Mouse (Mus musculus) kidney, postnatal 36 days (tissue): ENCODE data around the gene Dapk2.

Experiments used
- DNase-seq, 2 experiments: peaks; one replicate each; pipeline ENCODE4 v3.0.0; 2021 to 2022; ENCODE audit warnings: mixed read lengths in 2 of 2

Gene Dapk2

DNA sequence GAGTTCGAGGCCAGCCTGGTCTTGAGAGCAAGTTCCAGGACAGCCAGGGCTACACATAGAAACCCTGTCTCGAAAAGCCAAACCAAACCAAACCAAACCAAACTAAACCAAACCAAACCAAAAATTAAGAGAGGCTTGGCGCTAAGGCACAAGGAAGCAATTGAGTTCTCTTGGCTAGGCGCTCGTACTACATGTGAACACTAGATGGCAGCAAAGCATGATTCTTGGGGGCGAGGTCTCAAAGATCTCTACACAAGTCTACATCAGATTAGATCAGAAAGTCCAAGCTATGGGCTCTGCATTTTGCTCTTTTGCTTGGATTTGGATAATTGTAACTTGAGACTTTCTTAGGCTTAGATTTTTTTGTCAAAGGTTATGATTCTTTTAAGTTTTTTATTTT lies 13.8 kb upstream of the Dapk2 start:
- peak; percentile 69 to 80 for DNase-seq

DNA sequence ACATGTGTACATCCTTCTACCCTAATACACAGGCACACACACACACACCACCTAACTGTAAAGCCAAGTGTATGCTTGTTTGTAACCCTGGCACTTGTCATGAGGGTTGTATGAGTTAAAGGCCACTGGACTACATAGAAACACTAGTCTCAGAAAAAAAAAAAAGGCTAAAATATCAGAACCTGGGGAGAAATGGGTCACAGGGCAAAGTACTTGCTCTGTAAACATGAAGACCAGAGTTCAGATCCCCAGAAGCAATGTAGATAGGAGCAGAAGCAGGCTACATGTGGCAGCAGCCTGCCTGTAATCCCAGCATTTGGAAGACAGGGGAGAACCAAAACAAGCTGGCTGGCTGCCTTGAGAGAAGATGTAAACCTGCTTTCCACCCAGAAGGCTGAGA lies 11.9 kb upstream of the Dapk2 start:
- DNase-seq = no peak

DNA sequence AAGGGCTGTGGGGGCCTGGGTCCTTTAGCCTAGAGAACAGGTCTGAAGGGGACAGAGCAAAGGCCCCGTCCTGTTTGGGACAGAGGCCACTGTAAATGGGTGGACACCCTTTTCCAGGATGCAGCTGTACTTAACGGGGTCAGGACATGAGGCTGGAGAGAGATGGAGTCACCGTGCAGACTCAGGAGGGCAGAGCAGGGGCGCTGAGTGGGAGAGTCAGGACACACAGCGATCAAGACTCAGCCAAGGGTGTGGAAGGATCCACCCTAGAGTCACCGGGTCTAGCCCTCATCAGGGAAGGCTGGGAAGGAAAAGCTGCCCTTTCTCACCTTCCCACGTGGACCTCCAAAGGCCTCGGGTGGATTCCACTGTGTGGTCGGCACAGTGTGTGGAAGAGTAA lies 6.0 kb upstream of the Dapk2 start:
- DNase-seq = no peak

DNA sequence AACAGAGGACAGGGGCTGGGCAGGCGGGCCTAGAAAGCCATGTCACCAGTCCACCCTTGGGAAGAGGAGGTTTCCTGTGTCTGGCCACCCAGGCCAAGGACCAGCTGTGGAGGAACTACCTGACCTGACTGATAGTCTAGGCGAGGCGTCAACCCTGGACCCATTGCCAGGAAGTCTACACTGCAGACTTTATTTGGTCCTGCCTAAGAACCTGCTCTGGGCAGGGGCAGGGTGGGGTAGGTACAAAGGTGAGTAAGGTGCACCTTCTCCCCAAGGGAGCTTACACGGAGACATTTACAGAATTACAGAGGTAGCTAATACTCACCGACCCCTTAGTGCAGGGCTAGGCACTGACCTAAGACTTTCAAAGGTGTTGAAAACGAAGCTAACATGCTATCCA lies 4.4 kb upstream of the Dapk2 start:
- DNase-seq = no peak

DNA sequence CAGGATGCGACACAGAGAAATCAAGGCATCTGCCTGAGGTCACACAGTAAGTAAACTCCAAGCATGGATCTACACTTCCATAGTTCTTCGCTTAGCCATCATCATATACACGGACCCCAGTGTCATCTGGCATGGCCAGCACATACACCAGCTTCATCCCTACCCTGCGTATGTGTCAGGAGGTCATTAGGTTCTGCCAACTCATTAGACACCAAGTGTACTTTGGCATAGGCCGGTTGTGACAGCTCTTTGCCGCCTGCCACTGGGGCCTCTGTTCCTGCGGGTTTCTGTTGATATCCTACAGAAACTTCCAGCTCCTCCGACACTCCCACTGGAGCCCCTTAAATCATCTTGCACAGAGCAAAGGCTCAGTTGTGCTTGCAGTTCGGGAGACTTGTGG lies 4.0 kb upstream of the Dapk2 start:
- no peak for DNase-seq

DNA sequence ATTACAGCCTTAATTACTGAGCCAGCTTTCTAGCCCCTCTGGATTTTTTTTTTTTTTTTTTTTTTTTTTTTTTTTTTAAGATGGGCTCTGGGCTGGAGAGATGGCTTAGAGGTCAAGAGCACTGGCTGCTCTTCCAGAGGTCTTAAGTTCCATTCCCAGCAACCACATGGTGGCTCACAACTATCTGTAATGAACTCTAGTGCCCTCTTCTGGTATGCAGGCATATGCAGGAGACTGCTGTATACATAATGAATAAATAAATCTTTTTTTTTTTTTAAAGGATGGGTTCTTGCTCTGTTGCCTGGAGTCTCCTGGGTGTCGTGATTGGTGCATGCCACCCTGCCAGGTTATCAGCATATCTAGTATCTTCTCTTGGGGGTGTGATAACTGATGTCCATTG lies 2.5 kb upstream of the Dapk2 start:
- no peak for DNase-seq

DNA sequence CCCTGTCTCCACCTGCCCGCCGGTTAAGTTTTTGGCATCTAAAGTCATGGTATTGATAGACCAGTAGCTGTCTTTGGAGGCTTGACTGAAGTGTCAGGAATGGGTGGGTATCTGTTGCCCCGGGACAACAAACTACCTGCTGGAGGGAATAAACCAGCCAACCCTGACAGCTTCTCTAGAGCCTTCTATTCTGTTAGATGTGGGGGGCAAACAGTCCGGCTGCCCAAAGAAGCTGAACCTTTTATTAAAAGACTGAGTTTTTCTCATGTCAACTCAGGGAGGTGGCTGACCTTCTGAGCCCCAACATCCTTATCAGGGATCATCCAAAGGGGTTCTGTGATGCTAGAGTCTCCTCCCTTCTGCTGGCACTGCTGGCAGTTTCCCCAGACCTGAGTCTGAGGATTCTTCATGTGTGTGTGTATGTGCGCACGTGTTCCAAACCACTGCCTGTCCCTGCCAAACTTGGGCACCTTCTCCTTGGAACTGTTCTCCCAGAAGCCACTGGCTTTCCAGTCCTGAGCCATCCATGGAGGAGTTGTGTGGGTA lies 935 bp downstream of the Dapk2 start:
- DNase-seq = no peak

DNA sequence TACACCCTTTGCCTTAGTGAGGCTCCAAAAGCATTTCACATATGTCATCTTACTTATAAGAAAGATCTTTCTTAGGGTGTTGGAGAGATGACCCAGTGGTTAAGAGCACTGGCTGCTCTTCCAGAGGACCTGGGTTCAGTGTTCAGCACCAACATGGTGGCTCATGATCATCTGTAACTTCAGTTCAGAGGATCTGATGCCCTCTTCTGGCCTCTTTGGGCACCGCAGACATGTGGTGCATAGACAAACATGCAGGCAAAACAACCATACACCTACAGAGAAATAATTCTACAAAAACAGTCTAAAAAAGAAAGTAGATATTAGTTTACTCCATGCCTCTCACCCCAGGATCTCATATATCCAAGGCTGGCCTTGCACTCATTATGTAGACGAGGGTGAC lies 2.1 kb downstream of the Dapk2 start:
- DNase-seq = no peak

DNA sequence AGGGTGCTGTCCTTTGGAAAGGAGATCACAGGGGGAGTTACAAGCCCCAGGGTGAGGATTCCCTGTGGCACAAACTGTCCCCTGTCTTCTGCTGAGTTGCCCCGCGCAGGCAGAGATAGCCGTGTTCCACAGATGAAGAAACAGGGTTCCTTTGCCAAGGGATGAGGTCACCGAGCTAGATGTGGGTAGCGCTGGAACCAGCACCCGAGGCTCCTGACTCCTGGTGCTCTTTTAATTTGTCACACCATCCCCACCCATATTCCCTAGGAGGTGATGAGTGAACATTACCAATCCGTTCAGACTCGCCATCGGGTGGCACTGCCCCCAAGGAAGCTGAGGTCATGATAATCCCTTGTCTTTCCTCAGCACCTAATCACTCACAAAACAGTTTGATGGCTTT lies 5.0 kb downstream of the Dapk2 start:
- no peak for DNase-seq

DNA sequence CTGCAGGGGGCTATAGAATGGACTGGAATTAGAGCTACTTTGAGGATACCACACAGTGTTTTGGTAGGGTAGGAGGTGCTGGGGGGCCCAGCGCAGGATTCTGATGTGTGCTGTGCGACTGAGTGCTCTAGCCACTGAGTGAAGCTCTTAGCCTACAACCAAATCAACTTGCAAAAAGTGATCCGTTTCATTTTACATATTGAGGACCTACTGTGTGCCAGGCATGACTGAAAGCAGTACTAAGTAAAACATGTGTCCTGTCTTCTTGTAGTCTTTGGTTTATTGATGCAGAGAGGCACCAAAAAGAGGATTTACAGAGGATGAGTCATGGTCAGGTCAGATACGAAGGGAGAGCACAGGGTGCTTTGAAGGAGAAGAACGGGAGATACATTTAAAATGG lies 9.2 kb downstream of the Dapk2 start:
- DNase-seq = no peak

DNA sequence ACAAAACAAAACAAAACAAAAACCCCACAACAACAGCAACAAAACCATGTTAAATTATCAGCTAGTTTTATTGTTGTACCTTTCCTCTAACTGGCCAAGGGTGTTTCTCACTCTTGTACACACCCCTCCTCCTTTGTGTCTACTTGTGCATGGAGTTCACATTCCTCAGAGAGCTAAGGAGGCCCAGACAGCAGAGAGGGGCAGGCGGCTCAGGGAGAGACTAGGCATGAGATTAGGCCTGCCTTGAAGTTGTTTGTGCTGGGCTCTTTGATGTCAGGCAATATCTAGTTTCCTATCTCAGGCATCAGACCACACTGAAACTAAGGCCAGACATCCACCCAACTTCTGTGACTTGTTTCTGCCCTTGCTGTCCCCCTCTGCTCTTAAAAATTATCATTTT lies 10.2 kb downstream of the Dapk2 start:
- DNase-seq = no peak

DNA sequence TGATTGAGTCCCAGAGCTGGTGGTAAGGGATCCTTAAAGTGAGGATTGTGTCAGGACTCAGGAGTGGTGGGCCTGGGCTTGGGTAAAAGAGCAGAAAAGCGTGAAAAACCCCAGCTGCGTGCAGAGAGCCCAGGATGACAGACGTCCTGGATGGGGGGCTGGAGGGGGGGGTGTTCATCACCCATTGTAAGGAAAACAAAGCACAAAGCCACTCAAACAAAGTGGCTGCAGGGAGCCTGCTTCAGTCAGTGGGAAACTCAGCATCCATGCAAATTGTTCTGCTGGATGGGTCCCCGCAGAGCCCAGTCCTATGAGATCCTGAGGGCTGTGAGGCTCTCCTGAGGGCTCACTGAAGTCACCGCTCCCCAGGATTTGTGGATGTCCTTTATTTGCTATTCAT lies 12.5 kb downstream of the Dapk2 start:
- DNase-seq = no peak

DNA sequence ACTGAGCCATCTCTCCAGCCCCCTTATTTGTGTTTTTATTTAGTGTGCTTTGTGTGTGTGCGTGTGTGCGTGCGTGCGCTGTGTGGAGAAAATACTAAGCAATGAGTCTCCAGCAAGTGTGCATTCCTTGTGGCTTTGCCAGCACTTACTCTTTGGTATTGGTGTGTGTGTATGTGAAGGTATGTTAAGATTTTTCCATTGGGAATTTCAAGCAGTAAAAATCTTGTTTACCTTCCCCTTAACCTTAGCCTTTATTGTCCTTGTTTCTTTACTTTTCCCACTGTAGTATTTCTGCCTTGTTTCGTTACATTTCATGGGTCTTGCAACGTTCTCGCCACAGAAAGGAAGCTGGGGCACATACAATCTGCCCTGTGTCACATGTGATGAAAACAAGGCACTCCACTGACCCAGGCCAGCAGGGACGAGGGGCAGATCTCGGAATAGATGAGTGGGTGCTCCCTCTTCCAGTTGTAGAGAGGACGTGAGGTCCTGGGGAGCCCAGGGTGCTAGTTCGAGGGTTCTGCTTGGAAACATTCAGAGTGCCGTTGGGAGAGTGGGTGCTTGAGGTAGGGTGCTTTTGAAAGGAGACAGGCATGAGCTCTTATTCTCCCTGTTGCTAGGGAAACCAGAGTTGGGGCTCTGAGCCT lies 13.4 kb downstream of the Dapk2 start:
- DNase-seq = no peak

DNA sequence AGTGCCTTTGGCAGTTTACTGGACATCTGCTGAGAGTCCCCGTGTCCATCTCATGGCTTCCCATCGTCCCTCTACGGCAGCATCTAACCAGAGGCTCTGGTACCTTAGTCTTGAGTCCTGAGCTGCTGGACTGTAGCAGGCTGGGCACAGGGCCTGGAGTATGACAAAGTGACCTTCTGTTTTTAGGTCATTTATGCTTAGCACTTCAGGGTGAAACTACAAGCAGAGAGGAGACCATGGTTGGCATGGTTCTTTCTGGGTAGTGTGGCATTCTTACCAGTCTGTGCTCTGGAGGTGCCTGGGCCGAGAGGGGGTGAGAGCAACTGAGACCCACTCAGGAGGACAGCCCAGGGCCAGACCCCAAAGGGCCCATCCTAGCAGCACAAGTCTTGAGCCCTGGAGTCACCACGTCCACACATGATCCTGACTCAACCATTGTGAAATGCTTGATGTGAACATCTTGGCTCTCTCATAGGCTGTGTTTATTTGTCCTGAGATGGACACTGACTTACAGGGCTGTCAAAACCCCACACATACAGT lies 15.4 kb downstream of the Dapk2 start:
- DNase-seq = no peak

DNA sequence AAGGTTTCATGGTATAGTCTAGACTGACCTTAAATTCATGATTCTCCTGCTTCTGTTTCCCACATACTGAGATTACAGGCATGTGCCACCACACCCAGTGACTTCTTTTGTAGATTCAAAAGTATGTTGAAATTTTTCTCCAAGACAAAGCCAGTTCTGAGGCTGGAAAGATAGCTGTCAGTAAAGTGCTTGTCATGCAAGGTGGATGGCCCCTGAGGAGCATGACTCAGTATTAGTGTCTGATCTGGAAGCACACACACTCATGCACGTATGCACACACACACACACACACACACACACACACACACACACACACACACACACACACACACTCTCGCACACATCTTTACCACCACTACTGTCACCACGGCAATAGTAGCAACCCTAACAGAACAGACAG lies 17.0 kb downstream of the Dapk2 start:
- no peak for DNase-seq

DNA sequence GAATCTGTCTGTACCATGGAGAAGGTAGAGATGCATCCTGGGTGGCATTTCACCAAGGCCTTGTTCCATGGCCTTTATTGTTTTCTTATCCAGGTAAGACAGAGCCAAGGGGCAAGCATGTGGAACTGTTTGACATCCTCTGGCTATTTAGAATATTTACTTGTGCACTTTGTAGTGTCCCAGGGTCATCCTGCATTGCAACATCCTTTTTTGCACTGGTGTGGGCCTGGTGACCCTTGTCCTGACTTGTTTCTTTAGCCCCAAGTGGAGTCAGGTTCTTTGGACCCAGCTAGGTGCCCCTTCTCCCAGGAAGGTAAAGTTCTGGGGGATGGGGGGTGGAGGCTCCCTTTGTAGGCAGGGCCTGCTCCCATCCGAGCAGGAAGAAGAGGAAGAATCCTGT lies 20.0 kb downstream of the Dapk2 start:
- DNase-seq = peak in 1 of 2 experiments; percentile 59

DNA sequence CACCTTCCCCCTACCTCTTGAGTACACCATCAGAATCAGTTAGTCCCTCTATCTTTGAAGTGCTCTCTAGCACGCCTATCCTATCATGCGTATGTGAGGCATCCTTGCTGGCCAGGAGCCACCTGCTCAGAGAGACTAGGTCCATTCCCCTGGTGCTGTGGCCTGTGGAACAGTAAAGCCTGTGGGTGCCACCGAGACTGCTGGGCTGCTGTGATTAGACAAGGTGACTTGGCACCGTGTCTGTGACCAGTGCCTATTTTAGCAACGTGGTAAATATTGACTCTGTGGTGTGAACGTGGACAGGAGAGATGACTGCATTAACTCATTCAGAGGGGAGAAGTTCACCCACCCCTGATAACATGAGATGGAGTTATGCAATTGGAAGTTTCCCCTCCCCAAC lies 21.8 kb downstream of the Dapk2 start:
- DNase-seq = peak in 1 of 2 experiments; percentile 39

DNA sequence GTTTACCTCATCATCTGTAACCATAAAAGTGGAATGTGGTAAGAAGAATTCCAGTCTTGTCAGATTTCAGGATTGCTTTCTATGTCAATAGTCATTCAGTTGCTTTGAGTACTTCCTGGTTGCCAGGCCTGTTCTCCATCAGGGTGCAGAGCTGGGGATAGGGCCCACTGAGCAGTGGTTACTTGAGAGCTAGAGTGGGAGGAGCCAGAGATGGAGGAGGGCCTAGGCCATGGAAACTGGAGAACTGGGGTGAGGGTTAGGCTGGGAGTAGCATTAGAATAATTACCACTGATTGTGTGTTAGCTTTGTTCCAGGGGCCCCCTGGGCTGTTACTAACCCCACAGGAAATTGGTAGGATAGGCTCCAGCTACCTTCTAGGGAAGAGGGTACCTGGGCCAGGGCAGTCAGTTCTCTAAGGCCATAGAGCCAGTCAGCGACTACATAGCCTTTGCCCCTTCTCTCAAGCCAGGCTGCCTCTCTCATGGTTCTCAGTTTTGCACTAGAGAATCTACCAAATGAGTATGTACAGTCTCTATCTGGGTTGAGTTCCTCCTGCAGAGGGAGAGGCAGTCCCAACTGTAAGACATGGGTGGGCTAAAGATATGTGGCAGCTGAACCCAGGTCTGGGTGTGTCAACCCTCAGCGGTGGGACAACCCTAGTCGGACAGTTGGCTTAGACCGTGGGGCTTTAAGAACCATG lies 23.3 kb downstream of the Dapk2 start:
- DNase-seq = no peak

DNA sequence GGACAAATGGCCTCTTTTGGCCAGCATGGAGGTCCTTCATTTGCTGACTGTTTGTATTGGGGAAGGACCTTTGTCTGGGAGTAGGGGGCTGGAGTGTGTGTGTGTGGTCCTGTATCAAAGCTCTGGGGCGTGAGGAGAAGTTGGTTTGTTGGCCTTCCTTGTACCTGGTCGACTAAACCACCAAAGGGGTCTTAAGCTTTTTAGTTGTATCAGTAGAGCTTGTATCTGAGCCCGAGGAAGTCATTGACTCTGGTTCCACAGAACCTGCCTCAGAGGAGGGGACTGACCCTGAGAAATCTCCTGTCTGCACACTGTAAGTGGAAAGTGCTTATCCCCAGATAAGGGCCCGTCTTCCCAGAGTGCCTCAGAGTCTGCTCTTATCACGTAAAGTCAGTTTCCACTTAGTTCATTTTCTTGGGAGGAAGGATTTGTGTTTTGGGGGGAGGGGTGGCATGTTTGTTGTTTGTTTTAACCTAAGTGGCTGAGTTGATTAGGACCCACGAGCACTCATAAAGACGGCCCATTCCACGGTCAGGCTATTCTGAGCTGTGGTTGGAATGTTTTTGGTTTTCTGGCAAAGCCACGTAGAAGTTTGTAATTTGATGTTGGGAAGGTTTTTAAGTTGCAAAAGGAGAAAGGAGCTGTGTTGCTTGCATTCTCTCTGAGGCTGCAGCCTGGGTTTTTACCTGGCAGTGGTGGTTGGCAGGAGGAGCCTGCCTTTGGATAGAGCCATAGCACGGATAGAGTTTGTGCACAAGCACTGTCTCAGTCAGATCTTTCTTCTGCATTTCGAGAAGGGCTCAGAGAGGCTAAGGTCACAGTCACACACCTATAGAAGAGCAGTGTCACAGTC lies 24.0 kb downstream of the Dapk2 start:
- DNase-seq = no peak

DNA sequence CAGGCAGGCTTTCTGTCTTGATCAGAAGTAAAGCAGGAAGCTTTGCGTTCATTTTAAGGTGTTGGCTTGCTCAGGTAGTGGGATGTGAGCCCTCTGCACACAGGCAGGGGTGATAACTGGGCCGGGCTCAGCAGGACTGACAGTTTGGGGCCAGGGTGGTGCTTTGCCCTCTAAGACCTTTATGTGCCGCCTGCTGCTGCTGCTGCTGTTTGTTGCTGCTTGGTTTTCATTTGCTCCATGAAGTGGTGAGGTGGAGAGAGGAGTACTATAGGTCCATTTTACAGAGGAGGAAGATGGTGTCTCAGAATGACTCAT lies 24.6 kb downstream of the Dapk2 start:
- DNase-seq = no peak

DNA sequence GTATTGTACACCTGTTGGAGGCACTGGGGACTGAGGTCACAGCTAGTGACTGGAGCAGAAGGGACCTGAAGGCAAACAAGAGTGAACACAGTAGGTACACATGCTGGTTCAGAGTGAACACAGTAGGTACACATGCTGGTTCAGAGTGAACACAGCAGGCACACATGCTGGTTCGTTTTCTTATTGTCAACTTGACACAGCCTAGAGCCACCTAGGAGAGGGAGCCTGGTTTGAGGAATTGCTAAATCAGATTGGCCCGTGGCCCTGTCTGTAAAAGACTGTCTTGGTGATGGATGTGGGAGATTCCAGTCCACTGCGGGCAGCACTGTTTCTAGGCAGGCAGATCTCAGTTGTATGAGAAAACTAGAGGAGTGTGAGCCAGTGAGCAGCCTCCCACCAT lies 25.0 kb downstream of the Dapk2 start:
- DNase-seq = no peak

DNA sequence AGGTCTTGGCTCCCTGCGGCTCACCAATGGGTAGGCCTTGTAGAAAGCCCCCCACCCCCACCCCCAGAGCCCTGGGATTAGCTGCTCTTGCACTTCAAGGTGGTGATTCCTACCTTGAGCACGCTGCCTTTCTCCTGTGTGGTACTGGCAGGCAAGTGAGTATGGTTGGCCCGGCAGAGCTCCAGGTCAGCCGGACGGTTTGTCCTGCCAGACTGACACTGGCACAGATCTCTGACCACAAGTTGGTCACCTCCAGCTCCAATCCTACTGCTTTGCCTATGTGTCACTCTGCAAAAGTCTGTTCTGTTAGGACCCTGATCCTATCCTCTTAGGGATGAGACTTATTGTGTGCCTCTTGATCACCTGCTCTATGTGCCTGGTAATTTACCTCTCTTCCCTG lies 26.5 kb downstream of the Dapk2 start:
- no peak for DNase-seq

DNA sequence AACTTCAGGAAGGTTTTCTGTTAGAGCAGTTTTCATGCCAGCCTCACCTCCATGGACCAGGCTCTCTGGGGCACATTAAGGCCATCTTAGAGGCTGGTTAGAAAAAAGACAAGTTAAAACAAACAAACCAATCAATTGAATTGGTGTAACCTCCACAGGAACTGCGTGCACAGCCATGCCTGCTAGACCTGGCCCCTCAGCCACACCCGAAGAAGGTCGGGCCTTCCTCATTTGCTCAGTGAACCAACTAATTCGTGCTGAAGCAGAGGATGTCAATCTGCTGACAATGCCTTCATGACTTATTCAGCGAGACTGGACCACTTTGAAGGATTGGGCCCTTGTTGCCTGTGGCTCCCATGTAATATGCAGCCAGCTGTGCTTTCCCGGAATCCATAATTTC lies 28.4 kb downstream of the Dapk2 start:
- DNase-seq = no peak

DNA sequence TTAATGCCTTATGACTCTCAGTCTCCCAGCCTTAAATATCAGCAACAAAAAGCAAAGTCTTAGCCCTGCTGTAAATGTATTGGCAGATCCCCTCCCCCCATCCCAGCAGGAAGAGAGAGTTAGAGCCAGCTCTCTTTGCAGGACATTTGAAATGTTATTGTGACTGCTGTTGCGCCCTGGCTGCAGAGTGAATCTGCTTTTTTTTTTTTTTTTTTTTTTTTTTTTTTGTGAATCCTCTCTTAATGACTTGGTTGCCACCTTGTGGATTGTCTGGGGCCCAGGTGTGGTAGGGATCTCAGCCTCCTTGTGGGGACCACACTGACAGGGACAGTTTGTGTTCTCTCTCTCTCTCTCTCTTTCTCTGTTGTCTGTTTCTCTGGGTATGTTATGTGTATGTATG lies 31.0 kb downstream of the Dapk2 start:
- DNase-seq = no peak
